Mouse (Mus musculus): ENCODE data around the gene Arhgap42.

The Arhgap42 gene

GRCm38 (mm10) chr9:8996494-8996893, 242.4 kb downstream of the Arhgap42 start:
- DNase-seq = no peak

DNA sequence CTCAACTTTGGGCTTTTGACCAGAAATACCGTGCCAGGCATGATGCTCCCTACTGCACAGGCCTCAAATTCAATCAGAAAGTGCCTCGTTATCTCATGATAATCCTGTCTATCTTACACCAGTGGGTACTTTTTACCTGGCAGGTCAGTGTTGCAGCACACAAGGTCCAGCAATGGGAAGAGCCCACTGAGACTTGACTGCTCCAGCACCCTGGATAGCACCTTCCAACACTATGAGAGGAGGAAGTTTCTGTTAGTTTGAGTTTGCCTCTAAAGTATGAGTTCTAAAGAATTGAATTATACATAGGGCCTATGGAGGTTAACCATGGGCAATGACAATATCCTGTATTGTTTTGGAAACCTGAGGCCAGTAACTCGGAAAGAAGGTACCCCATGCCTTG, 256.6 kb downstream of the Arhgap42 start:
- DNase-seq = peak; percentile 5

GRCm38 (mm10) chr9:8977775-8978174, 261.1 kb downstream of the Arhgap42 start:
- no peak for DNase-seq

DNA sequence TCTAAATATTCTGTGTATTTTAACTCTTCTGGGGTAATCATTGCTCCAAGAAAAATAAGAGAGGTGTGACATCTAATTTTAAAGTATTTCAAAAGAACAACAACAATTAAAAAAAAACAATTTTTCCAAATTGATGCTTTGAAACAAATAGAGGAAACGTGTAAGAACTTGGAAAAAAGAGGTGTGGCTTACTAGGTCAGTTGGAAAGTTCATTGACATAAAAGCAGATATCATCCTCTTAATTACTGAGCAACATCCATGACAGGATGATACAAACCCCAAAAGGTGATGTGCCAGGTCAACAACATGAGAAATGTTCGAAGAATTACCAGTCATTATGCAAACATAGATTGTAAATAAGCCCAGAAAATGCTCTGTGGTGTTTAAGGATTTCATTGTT, 267.4 kb downstream of the Arhgap42 start, which contains the start of gene Gm16485:
Gene Gm16485 (plus strand): TSS at position 301 of the 400 bp plus-strand sequence.
- DNase-seq = no peak

DNA sequence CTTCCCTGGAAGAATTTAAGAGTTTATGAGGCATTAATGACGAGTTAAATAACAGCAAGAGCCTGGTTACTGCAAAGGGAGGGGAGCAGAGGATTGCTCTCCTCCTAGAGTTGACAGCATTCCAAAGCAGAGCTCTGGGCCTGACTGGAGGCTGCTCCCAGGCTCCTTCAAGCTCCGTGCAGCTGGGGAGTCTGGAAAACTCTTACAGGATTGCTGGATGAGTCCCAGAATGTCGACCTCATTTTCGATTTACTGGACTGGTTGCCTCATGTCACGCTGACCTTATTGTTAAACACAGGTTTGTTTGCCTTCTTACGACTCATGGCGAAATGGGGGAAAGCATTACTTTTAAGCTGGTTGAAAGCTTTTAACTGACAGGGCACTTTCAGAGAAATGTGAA, 268.7 kb downstream of the Arhgap42 start:
- no peak for DNase-seq

DNA sequence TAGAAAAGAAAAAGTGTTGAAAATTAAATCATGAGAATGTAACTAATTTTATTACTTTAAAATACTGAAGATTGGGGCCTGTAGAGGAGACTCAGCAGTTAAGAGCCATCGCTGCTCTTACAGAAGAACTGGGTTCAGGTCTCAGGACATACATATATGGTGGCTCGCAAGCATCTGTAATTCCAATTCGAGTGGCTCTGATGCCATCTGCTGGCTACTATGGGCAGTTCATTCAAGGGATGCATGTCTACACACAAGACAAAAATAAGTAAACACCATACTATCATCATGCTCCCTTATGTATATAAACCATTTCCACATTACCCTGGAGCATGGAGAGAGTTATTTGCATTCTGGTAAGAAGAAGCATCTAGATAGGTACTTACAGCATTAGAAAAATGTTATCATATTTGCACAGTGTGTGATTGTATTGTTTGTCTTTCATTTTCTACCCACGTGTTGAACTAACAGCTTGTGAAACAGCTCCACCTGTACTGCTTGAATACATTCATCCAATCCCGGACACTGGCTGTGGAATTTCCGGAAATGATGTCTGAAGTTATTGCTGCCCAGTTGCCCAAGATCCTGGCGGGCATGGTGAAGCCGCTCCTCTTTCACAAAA, 274.3 kb downstream of the Arhgap42 start:
- DNase-seq = peak; percentile 59

DNA sequence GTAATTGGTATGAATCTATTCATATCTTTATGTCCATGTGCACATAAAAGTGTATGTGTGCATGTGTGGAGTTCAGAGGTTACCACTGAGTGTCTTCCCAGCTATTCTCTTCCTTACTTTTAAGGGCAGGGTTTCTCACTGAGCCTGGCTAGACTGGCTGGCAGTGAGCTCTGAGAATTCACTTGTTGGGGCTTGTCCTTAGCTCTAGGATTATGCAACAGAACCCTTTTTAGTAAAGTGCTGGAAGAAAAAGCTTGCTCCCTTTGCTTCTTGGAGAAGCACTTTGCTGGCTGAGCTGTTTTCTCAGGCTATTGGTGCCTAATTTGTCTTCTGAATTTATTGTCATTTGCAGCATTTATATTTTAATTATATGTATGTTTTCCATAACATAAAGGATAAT, 285.6 kb downstream of the Arhgap42 start:
- no peak for DNase-seq
